Mouse (Mus musculus): ENCODE measurements around the gene Ccdc86. TPM values are rescaled to one million over a fixed set of nuclear protein-coding genes. Genes with fewer than 3 reads are reported as not detected.
A peak's percentile ranks its signal among the peaks of the same experiment; 100 is the strongest.

Gene Ccdc86
- polyA plus RNA-seq, 1 experiment from 2014 or later: 21.5 TPM

DNA sequence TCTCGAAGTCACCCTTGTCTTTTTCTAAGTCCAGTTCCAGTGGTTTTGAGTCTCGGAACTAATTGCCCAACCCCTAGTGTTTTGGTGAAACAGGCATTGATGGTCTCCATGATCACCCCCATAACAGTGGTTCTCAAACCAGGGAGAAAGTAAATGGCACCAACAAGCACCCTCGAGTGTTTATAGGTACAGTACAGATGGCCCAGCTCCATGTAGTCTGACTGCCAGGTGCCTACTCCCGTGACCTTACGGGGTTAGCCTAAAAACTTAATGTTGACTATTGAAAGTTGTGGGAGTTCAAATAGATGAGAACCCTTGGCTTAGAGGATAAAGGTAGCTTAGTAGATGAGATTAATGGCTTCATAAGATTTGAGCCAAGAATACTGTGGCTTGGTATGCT lies 48.0 kb downstream of the Ccdc86 start:
- Histone ChIP-seq H3K36me3 (peaks cover 89% of the 10 kb centered on the region), H3K9ac (no peak overlapping the region), H3K27me3 (replicated peaks) (no peaks in the 10 kb centered on the region), H3K4me2 (replicated peaks) (no peak overlapping the region), H3K27ac (no peak overlapping the region), H3K4me1 (peaks cover 13% of the 10 kb centered on the region), H3K4me3 (no peak overlapping the region), H3K9me3 (no peaks in the 10 kb centered on the region)
- ATAC-seq (ENCODE audit: low FRiP score, low read depth): no peak
- WGBS: 93% methylated on average over 5 of the region's 5 CpGs

DNA sequence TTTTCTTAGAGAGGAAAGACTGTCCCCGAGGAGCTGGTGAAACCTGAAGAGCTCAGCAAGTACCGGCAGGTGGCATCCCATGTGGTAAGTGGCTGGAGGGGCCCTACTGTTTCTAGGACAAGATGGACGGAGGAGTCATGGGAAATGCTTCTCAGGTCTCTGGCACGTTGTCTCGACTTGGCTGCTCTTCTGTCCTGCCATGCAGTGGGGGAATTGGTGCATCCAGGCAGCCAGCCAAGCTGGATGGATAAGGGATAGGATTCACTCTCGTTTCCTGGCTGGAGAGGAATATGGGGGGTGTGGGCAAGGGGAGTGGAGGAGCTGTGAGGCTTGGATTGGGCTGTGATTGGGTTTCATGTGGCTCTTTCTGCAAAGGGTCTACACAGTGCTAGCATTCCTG lies 48.8 kb downstream of the Ccdc86 start:
- H3K4me2 ChIP-seq (replicated peaks): no peak overlapping the region
- 94% methylated on average over 6 of the region's 6 CpGs for WGBS
- no peaks in the 10 kb centered on the region for H3K9me3 ChIP-seq
- ATAC-seq (ENCODE audit: low FRiP score, low read depth): no peak
- peaks cover 18% of the 10 kb centered on the region for H3K4me1 ChIP-seq
- no peaks in the 10 kb centered on the region for H3K27me3 ChIP-seq (replicated peaks)
- H3K9ac ChIP-seq: no peak overlapping the region
- H3K36me3 ChIP-seq: peaks cover 81% of the 10 kb centered on the region
- H3K27ac ChIP-seq: no peak overlapping the region
- no peak overlapping the region for H3K4me3 ChIP-seq

DNA sequence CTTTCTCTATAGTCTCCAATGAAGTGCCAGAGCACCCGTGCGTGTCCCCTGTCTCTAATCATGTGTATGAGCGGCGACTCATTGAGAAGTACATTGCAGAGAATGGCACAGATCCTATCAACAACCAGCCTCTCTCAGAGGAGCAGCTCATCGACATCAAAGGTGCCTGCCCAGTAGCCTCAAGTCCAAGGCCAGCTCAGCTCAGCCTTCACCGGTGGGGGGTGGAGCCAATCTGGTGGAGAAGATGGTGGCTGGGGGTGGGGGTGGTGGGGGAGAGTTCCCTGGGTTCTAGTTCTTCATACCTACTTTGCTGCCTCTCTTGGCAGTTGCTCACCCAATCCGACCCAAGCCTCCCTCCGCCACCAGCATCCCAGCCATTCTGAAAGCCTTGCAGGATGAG lies 51.6 kb downstream of the Ccdc86 start:
- Histone ChIP-seq H3K4me1 (peaks cover 18% of the 10 kb centered on the region), H3K9ac (no peak overlapping the region), H3K27ac (no peak overlapping the region), H3K36me3 (peaks cover 53% of the 10 kb centered on the region), H3K4me3 (no peak overlapping the region), H3K4me2 (replicated peaks) (0 out of 2 replicates have a peak overlapping the region, but pooled peaks have one; percentile 75), H3K27me3 (replicated peaks) (no peaks in the 10 kb centered on the region), H3K9me3 (no peaks in the 10 kb centered on the region)
- ATAC-seq (ENCODE audit: low FRiP score, low read depth): no peak
- WGBS: 94% methylated on average over 8 of the region's 8 CpGs

DNA sequence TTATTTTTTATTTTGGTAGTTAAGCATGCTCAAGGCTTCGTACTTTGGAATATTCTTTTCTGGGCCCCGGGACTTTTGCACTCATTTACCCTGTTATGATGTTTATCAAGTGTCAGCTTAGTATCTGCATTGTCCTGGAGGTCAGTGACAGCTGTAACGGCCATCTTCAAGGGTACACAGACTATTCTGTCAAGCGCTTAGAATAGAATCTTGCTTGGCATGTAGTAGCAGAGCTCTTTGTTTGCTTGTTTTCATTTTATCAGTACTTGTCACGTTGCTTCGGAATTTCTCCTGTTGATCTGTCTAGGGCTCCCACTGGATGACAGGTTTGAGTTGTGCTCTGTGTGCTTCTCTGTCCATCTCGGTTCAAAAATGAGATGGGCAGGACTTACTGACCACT lies 52.2 kb downstream of the Ccdc86 start:
- H3K4me2 ChIP-seq (replicated peaks): peak overlapping the region; percentile 75
- WGBS: 90% methylated on average over 7 of the region's 7 CpGs
- H3K9ac ChIP-seq: no peak overlapping the region
- H3K27me3 ChIP-seq (replicated peaks): no peaks in the 10 kb centered on the region
- no peak overlapping the region for H3K4me3 ChIP-seq
- no peak overlapping the region for H3K27ac ChIP-seq
- peaks cover 18% of the 10 kb centered on the region for H3K4me1 ChIP-seq
- no peak for ATAC-seq (ENCODE audit: low FRiP score, low read depth)
- H3K36me3 ChIP-seq: peaks cover 47% of the 10 kb centered on the region
- no peaks in the 10 kb centered on the region for H3K9me3 ChIP-seq

DNA sequence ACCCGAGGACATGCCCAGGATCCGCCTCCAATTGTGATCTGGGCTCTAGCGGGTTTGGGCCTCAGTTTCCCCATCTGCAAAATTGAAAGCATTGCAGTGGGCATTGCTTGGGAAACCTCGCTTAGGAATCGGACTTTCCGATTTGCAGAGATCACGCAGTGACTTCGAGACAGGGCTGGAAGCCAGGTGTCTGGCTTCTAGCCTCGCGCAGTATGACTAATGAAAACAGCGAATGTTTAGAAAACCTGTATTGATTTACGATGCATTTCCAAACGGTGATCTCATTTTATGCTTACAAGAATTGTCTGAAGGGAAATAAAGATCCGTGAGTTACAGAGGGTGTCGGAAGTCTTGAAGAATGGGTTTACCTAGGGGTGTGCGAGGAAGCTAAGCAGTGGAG lies 53.4 kb downstream of the Ccdc86 start:
- Histone ChIP-seq H3K4me1 (peaks cover 18% of the 10 kb centered on the region), H3K27ac (peak overlapping the region; percentile 80; the same call in 1 of the 2 replicates), H3K9ac (peak overlapping the region; percentile 89), H3K4me2 (replicated peaks) (peak overlapping the region; percentile 75), H3K9me3 (no peaks in the 10 kb centered on the region), H3K36me3 (peaks cover 35% of the 10 kb centered on the region), H3K27me3 (replicated peaks) (no peaks in the 10 kb centered on the region), H3K4me3 (peak overlapping the region; percentile 88)
- WGBS: 1% methylated on average over 16 of the region's 16 CpGs
- peak; percentile 21; the same call in 1 of the 2 replicates for ATAC-seq (ENCODE audit: low FRiP score, low read depth)

DNA sequence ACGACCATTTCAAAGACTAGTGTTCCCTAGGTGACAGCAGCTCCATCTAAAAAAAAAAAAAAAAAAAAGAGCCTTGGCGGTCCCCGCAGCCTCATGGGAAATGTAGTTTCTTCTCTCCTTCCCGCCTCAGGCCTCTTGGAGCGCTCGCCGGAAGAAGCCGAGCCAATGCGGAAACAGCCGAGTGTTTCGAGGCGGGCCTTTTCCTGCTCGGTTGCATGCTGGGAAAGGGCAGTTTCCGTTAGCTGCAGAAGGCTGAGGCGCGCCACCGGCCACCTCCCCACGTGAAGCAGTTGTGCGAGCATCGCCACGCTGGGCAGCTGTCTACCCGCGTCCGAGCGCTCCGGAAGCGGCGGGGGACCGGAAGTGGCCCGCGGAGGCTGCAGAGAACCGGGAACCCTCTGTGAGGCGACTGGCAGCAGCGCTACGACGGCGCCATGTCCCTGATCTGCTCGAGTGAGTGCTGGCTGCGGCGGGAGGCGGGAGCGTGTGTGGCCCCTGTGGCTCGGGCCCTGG lies 54.0 kb downstream of the Ccdc86 start, which contains the start of gene Prpf19:
Gene Prpf19 (plus strand): TSS at position 216 of the 513 bp plus-strand sequence.
- H3K9me3 ChIP-seq: no peaks in the 10 kb centered on the region
- H3K27me3 ChIP-seq (replicated peaks): no peaks in the 10 kb centered on the region
- H3K4me3 ChIP-seq: peak within 1 kb of the TSS; percentile 88
- H3K4me2 ChIP-seq (replicated peaks): peak within 1 kb of the TSS; percentile 75
- under 1% methylated on average over 43 of the region's 43 CpGs for WGBS
- H3K9ac ChIP-seq: peak within 1 kb of the TSS; percentile 89
- H3K27ac ChIP-seq: peak within 1 kb of the TSS; percentile 80
- peaks cover 18% of the 10 kb centered on the region for H3K4me1 ChIP-seq
- peaks cover 29% of the 10 kb centered on the region for H3K36me3 ChIP-seq
- ATAC-seq (ENCODE audit: low FRiP score, low read depth): peak; percentile 95

DNA sequence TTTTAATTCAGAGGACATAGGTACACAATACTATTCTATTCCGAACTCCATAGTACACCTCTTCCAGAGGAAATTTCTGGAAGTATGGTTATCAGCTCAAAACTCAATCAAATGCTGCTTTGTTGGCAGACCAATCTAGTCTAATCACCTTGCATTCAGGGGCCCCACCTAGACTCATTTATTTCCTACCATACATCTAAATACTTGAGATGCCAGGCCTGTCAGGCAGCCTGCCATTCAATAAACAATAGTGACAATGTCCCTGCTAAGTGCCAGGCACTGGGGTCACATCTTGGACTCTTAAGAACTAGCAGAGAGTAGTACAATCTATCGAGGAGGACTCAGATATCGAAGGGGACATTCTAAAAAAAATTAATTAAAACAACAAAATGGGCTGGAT lies 56.9 kb downstream of the Ccdc86 start:
- no peak overlapping the region for H3K9ac ChIP-seq
- no peak overlapping the region for H3K4me2 ChIP-seq (replicated peaks)

More for the DNA sequence above, 56.9 kb downstream of the Ccdc86 start:
- Histone ChIP-seq H3K9me3 (no peaks in the 10 kb centered on the region), H3K36me3 (0 out of 2 replicates have a peak, but pooled peaks cover under 1% of the 10 kb centered on the region), H3K27ac (no peak overlapping the region), H3K4me1 (peaks cover 15% of the 10 kb centered on the region), H3K4me3 (no peak overlapping the region), H3K27me3 (replicated peaks) (no peaks in the 10 kb centered on the region)
- 85% methylated on average over 3 of the region's 3 CpGs for WGBS
- ATAC-seq (ENCODE audit: low FRiP score, low read depth): no peak

Other genes with a start within 250 kb of the Ccdc86 start
- gene Cd5, start 210.3 kb downstream of the Ccdc86 start, polyA plus RNA-seq (2016; fragmentation: Nextera tagmentation; extraction: Ambion mirVana): 0.08 TPM in 1 of 2 replicates, not detected in the other
- gene Cd6, start 119.2 kb downstream of the Ccdc86 start, polyA plus RNA-seq (2016; fragmentation: Nextera tagmentation; extraction: Ambion mirVana): 0.06 TPM in 1 of 2 replicates, not detected in the other
- gene Slc15a3, start 109.5 kb downstream of the Ccdc86 start, polyA plus RNA-seq (2016; fragmentation: Nextera tagmentation; extraction: Ambion mirVana): 0.20 and 0.46 TPM in 2 replicates
- gene Tmem132a, start 79.3 kb downstream of the Ccdc86 start, polyA plus RNA-seq (2016; fragmentation: Nextera tagmentation; extraction: Ambion mirVana): 151 and 157 TPM in 2 replicates
- gene Tmem109, start 67.3 kb downstream of the Ccdc86 start, polyA plus RNA-seq (2016; fragmentation: Nextera tagmentation; extraction: Ambion mirVana): 38.7 and 39.1 TPM in 2 replicates
- gene Prpf19, start 54.0 kb downstream of the Ccdc86 start, polyA plus RNA-seq (2016; fragmentation: Nextera tagmentation; extraction: Ambion mirVana): 39.0 and 44.8 TPM in 2 replicates
- 0.10 TPM in 1 of 2 replicates, not detected in the other for gene Zp1, start 28.6 kb downstream of the Ccdc86 start, polyA plus RNA-seq (2016; fragmentation: Nextera tagmentation; extraction: Ambion mirVana)
- 0.19 TPM in 1 of 2 replicates, not detected in the other for gene Ptgdr2, start 12.1 kb downstream of the Ccdc86 start, polyA plus RNA-seq (2016; fragmentation: Nextera tagmentation; extraction: Ambion mirVana)
- gene Ms4a10, start 25.4 kb upstream of the Ccdc86 start, polyA plus RNA-seq (2016; fragmentation: Nextera tagmentation; extraction: Ambion mirVana): not detected in 2 replicates
- not detected in 2 replicates for gene Ms4a15, start 44.0 kb upstream of the Ccdc86 start, polyA plus RNA-seq (2016; fragmentation: Nextera tagmentation; extraction: Ambion mirVana)
- gene Ms4a18, start 68.8 kb upstream of the Ccdc86 start, polyA plus RNA-seq (2016; fragmentation: Nextera tagmentation; extraction: Ambion mirVana): not detected in 2 replicates
- not detected in 2 replicates for gene Ms4a8a, start 131.8 kb upstream of the Ccdc86 start, polyA plus RNA-seq (2016; fragmentation: Nextera tagmentation; extraction: Ambion mirVana)
- gene 1700017D01Rik, start 181.6 kb upstream of the Ccdc86 start, polyA plus RNA-seq (2016; fragmentation: Nextera tagmentation; extraction: Ambion mirVana): not detected in 2 replicates
- gene 1700025F22Rik, start 216.1 kb upstream of the Ccdc86 start, polyA plus RNA-seq (2016; fragmentation: Nextera tagmentation; extraction: Ambion mirVana): not detected in 2 replicates
- not detected in 2 replicates for gene Ms4a13, start 247.5 kb upstream of the Ccdc86 start, polyA plus RNA-seq (2016; fragmentation: Nextera tagmentation; extraction: Ambion mirVana)